Mouse (Mus musculus) neural tube, embryonic 13.5 days (tissue): Measurements from ENCODE around the gene Pygo1. TPM values are rescaled to one million over a fixed set of nuclear protein-coding genes. Genes with fewer than 3 reads are reported as not detected.
A peak's percentile ranks its signal among the peaks of the same experiment; 100 is the strongest.

Experiments
- ATAC-seq: fragments of 200-750 bp; cut with Nextera tagmentation; 2 replicates; pipeline ENCODE4 v1.8.0; 2017; ENCODE audit warnings: low read depth, mild to moderate bottlenecking, moderate TSS enrichment, moderate library complexity
- H3K27ac ChIP-seq: fragments of 300-500 bp; sonication (generic); replicated peaks from 2 replicates; pipeline ENCODE4 v1.5.1; 2015; ENCODE audit warnings: moderate library complexity, mild to moderate bottlenecking, inconsistent platforms
- H3K27me3 ChIP-seq: fragments of 300-500 bp; sonication (generic); 2 replicates; pipeline ENCODE4 v1.6.1; 2015; ENCODE audit warnings: mild to moderate bottlenecking, inconsistent platforms
- H3K36me3 ChIP-seq: fragments of 300-500 bp; sonication (generic); 2 replicates; pipeline ENCODE4 v1.6.1; 2015; ENCODE audit warnings: mild to moderate bottlenecking, inconsistent platforms
- H3K4me1 ChIP-seq: fragments of 300-500 bp; sonication (generic); replicated peaks from 2 replicates; pipeline ENCODE4 v1.6.1; 2015; ENCODE audit warnings: inconsistent platforms
- H3K4me2 ChIP-seq: fragments of 300-500 bp; sonication (generic); 2 replicates; pipeline ENCODE4 v1.6.1; 2015; ENCODE audit warnings: inconsistent platforms, mild to moderate bottlenecking, moderate library complexity
- H3K4me3 ChIP-seq: fragments of 300-500 bp; sonication (generic); 2 replicates; pipeline ENCODE4 v1.5.1; 2015; ENCODE audit warnings: mild to moderate bottlenecking, inconsistent platforms
- H3K9ac ChIP-seq: fragments of 300-500 bp; sonication (generic); 2 replicates; pipeline ENCODE4 v1.6.1; 2015; ENCODE audit warnings: moderate library complexity, mild to moderate bottlenecking, inconsistent platforms
- H3K9me3 ChIP-seq: fragments of 300-500 bp; sonication (generic); 2 replicates; pipeline ENCODE4 v1.6.1; 2016; ENCODE audit warnings: inconsistent platforms
- WGBS: fragments of 180-500 bp; shearing (Covaris S2); methylation state at CpG from one replicate; pipeline ENCODE4 v1.1.7; 2015; 5-methylcytosine and 5-hydroxymethylcytosine counted together
- polyA plus RNA-seq: library from polyadenylated mRNA; unstranded; fragments of >200 nt; fragmentation: Nextera tagmentation; extraction: Ambion mirVana; gene quantifications from 2 replicates; pipeline ENCODE4 v1.2.1, GENCODE M21; 2015

The Pygo1 gene
- polyA plus RNA-seq, result 12.4 and 13.5 TPM in 2 replicates

- ATAC-seq, result peak; percentile 90
- peaks cover 8% of the 10 kb centered on the region; the same call in 1 of the 2 replicates for H3K27me3 ChIP-seq
- H3K27ac ChIP-seq, result peak within 1 kb of the TSS; percentile 86
- no peaks in the 10 kb centered on the region for H3K9me3 ChIP-seq
- H3K4me2 ChIP-seq, result peak within 1 kb of the TSS; percentile 86
- H3K4me3 ChIP-seq, result peak within 1 kb of the TSS; percentile 79
- H3K36me3 ChIP-seq, result 0 out of 2 replicates have a peak, but pooled peaks cover 2% of the 10 kb centered on the region
- peaks cover 28% of the 10 kb centered on the region for H3K4me1 ChIP-seq
- H3K9ac ChIP-seq, result peak within 1 kb of the TSS; percentile 96
- WGBS, result under 1% methylated on average over 77 of the region's 108 CpGs
Observed at GRCm38 (mm10) chr9:72925021-72925934, at the start of gene Pygo1. Pygo1 (plus strand) TSS chr9:72925645.

GRCm38 (mm10) chr9:72875878-72876277, 49.6 kb upstream of the Pygo1 start:
- peaks cover 46% of the 10 kb centered on the region for H3K4me1 ChIP-seq
- H3K4me2 ChIP-seq, result no peak overlapping the region
- no peak overlapping the region for H3K27ac ChIP-seq
- H3K27me3 ChIP-seq, result no peaks in the 10 kb centered on the region
- H3K9ac ChIP-seq, result no peak overlapping the region
- H3K4me3 ChIP-seq, result no peak overlapping the region
- H3K36me3 ChIP-seq, result no peaks in the 10 kb centered on the region
- ATAC-seq, result no peak
- no peaks in the 10 kb centered on the region for H3K9me3 ChIP-seq
- 84% methylated on average over 2 of the region's 2 CpGs for WGBS

GRCm38 (mm10) chr9:72877905-72878304, 47.5 kb upstream of the Pygo1 start:
- Histone ChIP-seq H3K27me3 (no peaks in the 10 kb centered on the region), H3K4me1 (peaks cover 40% of the 10 kb centered on the region), H3K4me2 (peak overlapping the region; percentile 19; the same call in 1 of the 2 replicates), H3K9me3 (no peaks in the 10 kb centered on the region), H3K27ac (no peak overlapping the region), H3K9ac (peak overlapping the region; percentile 5; the same call in 1 of the 2 replicates), H3K4me3 (no peak overlapping the region), H3K36me3 (no peaks in the 10 kb centered on the region)
- 8% methylated on average over 11 of the region's 11 CpGs for WGBS
- no peak for ATAC-seq

- Histone ChIP-seq H3K27me3 (no peaks in the 10 kb centered on the region), H3K36me3 (no peaks in the 10 kb centered on the region), H3K27ac (no peak overlapping the region), H3K4me1 (peaks cover 40% of the 10 kb centered on the region), H3K4me3 (no peak overlapping the region), H3K9ac (no peak overlapping the region), H3K9me3 (no peaks in the 10 kb centered on the region), H3K4me2 (no peak overlapping the region)
- no peak for ATAC-seq
- 38% methylated on average over 6 of the region's 6 CpGs for WGBS
Observed at GRCm38 (mm10) chr9:72878656-72879055, 46.8 kb upstream of the Pygo1 start.

GRCm38 (mm10) chr9:72879601-72880000, 45.8 kb upstream of the Pygo1 start:
- Histone ChIP-seq H3K9me3 (no peaks in the 10 kb centered on the region), H3K4me3 (no peak overlapping the region), H3K27ac (no peak overlapping the region), H3K27me3 (no peaks in the 10 kb centered on the region), H3K9ac (no peak overlapping the region), H3K4me1 (peaks cover 40% of the 10 kb centered on the region), H3K4me2 (no peak overlapping the region), H3K36me3 (no peaks in the 10 kb centered on the region)
- 54% methylated on average over 3 of the region's 3 CpGs for WGBS
- no peak for ATAC-seq

- H3K4me2 ChIP-seq, result no peak overlapping the region
- no peak for ATAC-seq
- 17% methylated on average over 16 of the region's 16 CpGs for WGBS
Observed at GRCm38 (mm10) chr9:72880225-72880960, 45.1 kb upstream of the Pygo1 start.

GRCm38 (mm10) chr9:72881026-72881768, 44.2 kb upstream of the Pygo1 start:
- Histone ChIP-seq H3K27me3 (no peaks in the 10 kb centered on the region), H3K9me3 (no peaks in the 10 kb centered on the region), H3K36me3 (no peaks in the 10 kb centered on the region), H3K4me1 (peaks cover 40% of the 10 kb centered on the region), H3K9ac (no peak overlapping the region), H3K27ac (no peak overlapping the region), H3K4me3 (no peak overlapping the region), H3K4me2 (0 out of 2 replicates have a peak overlapping the region, but pooled peaks have one; percentile 7)
- WGBS, result 24% methylated on average over 15 of the region's 15 CpGs
- no peak for ATAC-seq

More at GRCm38 (mm10) chr9:72880225-72880960, 45.1 kb upstream of the Pygo1 start:
- no peak overlapping the region for H3K4me3 ChIP-seq
- H3K36me3 ChIP-seq, result no peaks in the 10 kb centered on the region
- no peak overlapping the region; the same call in 1 of the 2 replicates for H3K9ac ChIP-seq
- H3K4me1 ChIP-seq, result peaks cover 40% of the 10 kb centered on the region
- no peak overlapping the region for H3K27ac ChIP-seq
- no peaks in the 10 kb centered on the region for H3K27me3 ChIP-seq
- no peaks in the 10 kb centered on the region for H3K9me3 ChIP-seq

GRCm38 (mm10) chr9:72883940-72884339, 41.5 kb upstream of the Pygo1 start:
- peak; percentile 72; the same call in 1 of the 2 replicates for ATAC-seq
- H3K36me3 ChIP-seq, result no peaks in the 10 kb centered on the region
- no peak overlapping the region for H3K9ac ChIP-seq
- H3K27me3 ChIP-seq, result no peaks in the 10 kb centered on the region
- no peak overlapping the region for H3K4me3 ChIP-seq
- H3K4me2 ChIP-seq, result no peak overlapping the region
- WGBS, result 21% methylated on average over 3 of the region's 3 CpGs
- H3K27ac ChIP-seq, result no peak overlapping the region
- peaks cover 26% of the 10 kb centered on the region for H3K4me1 ChIP-seq
- no peaks in the 10 kb centered on the region for H3K9me3 ChIP-seq

- Histone ChIP-seq H3K9ac (no peak overlapping the region), H3K4me2 (no peak overlapping the region), H3K9me3 (no peaks in the 10 kb centered on the region), H3K36me3 (0 out of 2 replicates have a peak, but pooled peaks cover under 1% of the 10 kb centered on the region), H3K27me3 (no peaks in the 10 kb centered on the region), H3K27ac (no peak overlapping the region), H3K4me3 (no peak overlapping the region), H3K4me1 (no peaks in the 10 kb centered on the region)
- ATAC-seq, result no peak
- WGBS, result 83% methylated on average over 1 of the region's 1 CpGs
Observed at GRCm38 (mm10) chr9:72889777-72890176, 35.7 kb upstream of the Pygo1 start.

GRCm38 (mm10) chr9:72890499-72891085, 34.9 kb upstream of the Pygo1 start:
- Histone ChIP-seq H3K27me3 (no peaks in the 10 kb centered on the region), H3K4me2 (no peak overlapping the region), H3K4me3 (no peak overlapping the region), H3K9ac (no peak overlapping the region), H3K4me1 (no peaks in the 10 kb centered on the region), H3K36me3 (0 out of 2 replicates have a peak, but pooled peaks cover 4% of the 10 kb centered on the region), H3K9me3 (no peaks in the 10 kb centered on the region), H3K27ac (no peak overlapping the region)
- WGBS, result 75% methylated on average over 10 of the region's 10 CpGs
- no peak for ATAC-seq

GRCm38 (mm10) chr9:72892761-72893160, 32.7 kb upstream of the Pygo1 start:
- H3K27me3 ChIP-seq, result no peaks in the 10 kb centered on the region
- H3K36me3 ChIP-seq, result 0 out of 2 replicates have a peak, but pooled peaks cover 4% of the 10 kb centered on the region
- whole genome bisulfite sequencing, result 95% methylated on average over 5 of the region's 5 CpGs
- no peak overlapping the region for H3K27ac ChIP-seq
- ATAC-seq, result no peak
- H3K4me2 ChIP-seq, result no peak overlapping the region
- H3K4me1 ChIP-seq, result no peaks in the 10 kb centered on the region
- H3K9ac ChIP-seq, result no peak overlapping the region
- H3K9me3 ChIP-seq, result no peaks in the 10 kb centered on the region
- H3K4me3 ChIP-seq, result no peak overlapping the region
